Mouse (Mus musculus): ENCODE results near the gene Umad1. TPM values are rescaled to one million over a fixed set of nuclear protein-coding genes. Genes with fewer than 3 reads are reported as not detected.

Gene Umad1
- 23.5 TPM for polyA plus RNA-seq (2015; fragmentation: Illumina TruSeq; extraction: RNeasy Lipid Tissue Mini Kit (QIAGEN cat#74804); ENCODE audit: insufficient read depth, low replicate concordance)

DNA sequence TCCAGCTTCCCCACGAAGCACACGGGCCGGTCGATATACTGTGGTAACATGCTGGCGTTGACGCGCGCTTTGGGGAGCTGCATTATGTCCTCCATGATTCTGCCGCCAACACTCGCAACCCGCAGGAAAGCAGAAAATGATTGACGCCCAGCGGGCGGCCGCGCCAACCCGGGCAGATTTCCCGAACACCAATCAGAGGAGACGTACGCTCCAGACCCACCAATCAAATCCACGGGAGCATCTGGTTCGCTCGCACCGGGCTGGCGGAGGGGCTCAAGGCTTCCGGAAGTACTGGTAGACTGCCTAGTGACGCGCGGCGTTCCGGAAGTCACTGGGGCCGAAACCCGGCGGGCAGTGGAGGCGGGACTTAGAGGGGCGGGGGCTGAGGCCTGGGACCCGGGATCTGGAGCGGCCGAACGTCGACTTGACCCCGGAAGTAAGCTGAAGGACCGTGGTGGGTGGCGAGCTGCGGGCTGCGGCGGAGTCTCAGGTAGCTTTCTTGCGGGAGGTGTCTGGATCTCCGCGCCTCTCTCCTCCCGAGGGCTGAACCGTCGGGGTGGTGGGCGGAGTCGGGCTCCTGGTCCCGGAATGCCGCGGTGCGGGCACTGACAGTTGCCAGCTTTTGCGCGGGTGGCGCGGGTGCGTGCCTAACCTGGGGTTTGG, at the start of gene Umad1, which contains the start of the genes Rpa3 and Gm45062:
Gene Umad1 (plus strand): TSS at position 285 of the 663 bp plus-strand sequence.
Gene Rpa3 (minus strand): TSS at position 170 of the 663 bp plus-strand sequence.
Gene Gm45062 (plus strand): TSS at position 447 of the 663 bp plus-strand sequence.

Other genes starting within 250 kb of the Umad1 start
- gene Col28a1, start 66.7 kb upstream of the Umad1 start, polyA plus RNA-seq (2015; fragmentation: Illumina TruSeq; extraction: RNeasy Lipid Tissue Mini Kit (QIAGEN cat#74804); ENCODE audit: insufficient read depth, low replicate concordance), result 1.9 TPM
- gene Mios, start 50.1 kb upstream of the Umad1 start, polyA plus RNA-seq (2015; fragmentation: Illumina TruSeq; extraction: RNeasy Lipid Tissue Mini Kit (QIAGEN cat#74804); ENCODE audit: insufficient read depth, low replicate concordance), result 21.3 TPM
- gene Rpa3, start 115 bp upstream of the Umad1 start, polyA plus RNA-seq (2015; fragmentation: Illumina TruSeq; extraction: RNeasy Lipid Tissue Mini Kit (QIAGEN cat#74804); ENCODE audit: insufficient read depth, low replicate concordance), result 65.4 TPM
- 42.0 TPM for gene Gm45062, start 162 bp downstream of the Umad1 start, polyA plus RNA-seq (2015; fragmentation: Illumina TruSeq; extraction: RNeasy Lipid Tissue Mini Kit (QIAGEN cat#74804); ENCODE audit: insufficient read depth, low replicate concordance)